Mouse (Mus musculus): ENCODE measurements around the gene Tmem174. TPM values are rescaled to one million over a fixed set of nuclear protein-coding genes. Genes with fewer than 3 reads are reported as not detected.

Tmem174 gene
- polyA plus RNA-seq, 1 experiment from 2014 or later = not detected

Other genes with a start within 250 kb of the Tmem174 start
- gene Gm10320, start 145.4 kb downstream of the Tmem174 start, polyA plus RNA-seq (2015; fragmentation: Nextera tagmentation; extraction: Ambion mirVana) = 0.82 and 1.8 TPM in 2 replicates
- gene Tmem171, start 57.4 kb upstream of the Tmem174 start, polyA plus RNA-seq (2015; fragmentation: Nextera tagmentation; extraction: Ambion mirVana) = 0.39 and 0.40 TPM in 2 replicates
- gene Fcho2, start 178.0 kb upstream of the Tmem174 start, polyA plus RNA-seq (2015; fragmentation: Nextera tagmentation; extraction: Ambion mirVana) = 14.5 and 16.9 TPM in 2 replicates